Mouse (Mus musculus): ENCODE data around the gene Lsm10.

DNA sequence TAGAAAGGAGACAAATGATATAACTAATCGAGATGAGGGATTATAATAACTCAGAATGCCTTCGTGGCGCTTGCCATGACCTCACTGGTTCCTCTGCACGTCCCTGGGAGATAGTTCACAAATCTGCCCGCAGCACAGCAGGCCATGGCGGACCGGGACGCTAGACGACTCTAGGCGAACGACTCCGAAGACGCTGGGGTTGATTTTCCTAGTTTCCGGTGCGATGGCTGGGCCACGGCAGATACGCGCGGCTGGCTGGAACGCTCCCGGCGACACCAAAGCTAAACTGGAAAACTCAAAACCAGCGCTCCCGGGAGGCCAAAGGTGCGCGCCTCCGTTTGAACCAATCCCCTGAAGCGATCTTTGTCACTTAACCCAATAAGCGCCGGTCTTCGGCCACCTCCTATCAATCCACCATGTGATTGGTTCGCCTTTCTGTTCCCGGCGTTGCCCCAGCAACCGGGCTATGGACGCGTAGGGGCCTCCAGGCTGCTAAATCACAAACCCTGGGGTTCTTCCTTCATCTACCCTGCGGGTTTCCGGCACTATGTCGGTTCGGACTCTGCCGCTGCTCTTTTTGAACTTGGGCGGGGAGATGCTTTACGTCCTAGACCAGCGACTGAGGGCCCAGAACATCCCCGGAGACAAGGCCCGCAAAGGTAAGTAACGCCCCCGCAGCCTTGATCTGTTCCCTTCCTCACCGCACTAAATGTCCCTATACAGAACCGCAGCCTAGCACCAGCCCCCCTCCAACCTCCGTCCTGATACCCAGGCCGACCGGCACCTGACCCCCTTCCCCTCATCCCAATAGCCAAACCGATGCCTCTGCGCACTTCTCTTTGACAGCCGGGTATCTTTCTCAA is 38.1 kb upstream of the Lsm10 start, which contains the start of gene Oscp1:
- TF ChIP-seq TBP (IDR thresholded peaks at IDR 0.05; ENCODE audit: low read depth, low read length), result no peak; the same call in 1 of the 2 replicates
- peak; percentile 63 for TF ChIP-seq CHD2 (IDR thresholded peaks at IDR 0.05; ENCODE audit: low read length)
- no peak for TF ChIP-seq MYC (IDR thresholded peaks at IDR 0.05; ENCODE audit: low read depth, low read length)
- TF ChIP-seq ZC3H11A (IDR thresholded peaks at IDR 0.05; ENCODE audit: low read depth, low read length), result no peak
- TF ChIP-seq NRF1 (IDR thresholded peaks at IDR 0.05; ENCODE audit: insufficient read depth, low read depth, low read length, poor library complexity, severe bottlenecking), result peak; percentile 10; the same call in 1 of the 2 replicates
- TF ChIP-seq CTCF (IDR thresholded peaks at IDR 0.05 in 2 of 3, conservative IDR thresholded peaks at IDR 0.05 in 1 of 3; ENCODE audit: control insufficient read depth in 1 of 3, insufficient read depth in 1 of 3, low read depth in 2 of 3, low read length in 3 of 3, poor library complexity in 1 of 3, severe bottlenecking in 1 of 3), result no peak
- TF ChIP-seq ZNF384 (IDR thresholded peaks at IDR 0.05; ENCODE audit: low read depth, low read length), result no peak
- 0 out of 2 replicates have a peak, but pooled peaks have one; percentile 22 for TF ChIP-seq ZKSCAN1 (IDR thresholded peaks at IDR 0.05; ENCODE audit: low read depth, low read length)
- no peak for TF ChIP-seq USF2 (IDR thresholded peaks at IDR 0.05; ENCODE audit: borderline replicate concordance in 1 of 2, insufficient read depth in 1 of 2, low read depth in 1 of 2, low read length in 2 of 2)
- TF ChIP-seq GATA1 (IDR thresholded peaks at IDR 0.05; ENCODE audit: low read depth, low read length), result 0 out of 2 replicates have a peak, but pooled peaks have one; percentile 1
- TF ChIP-seq POLR2A (IDR thresholded peaks at IDR 0.05; ENCODE audit: control insufficient read depth in 1 of 2, insufficient read depth in 1 of 2, low read depth in 1 of 2, low read length in 2 of 2, poor library complexity in 1 of 2), result peak; percentile 61 to 66; a peak in 2 of 4 replicates
